Mouse (Mus musculus) MEL-GATA-1-ER (cell line): ENCODE data around the gene Mob2.
A peak's percentile ranks its signal among the peaks of the same experiment; 100 is the strongest.

Experiments used
- DNase-seq: peaks from one replicate; pipeline ENCODE4 v3.0.0-alpha.2; 2012; ENCODE audit warnings: low read depth; ENCODE audit errors: extremely low read depth

The Mob2 gene

DNA sequence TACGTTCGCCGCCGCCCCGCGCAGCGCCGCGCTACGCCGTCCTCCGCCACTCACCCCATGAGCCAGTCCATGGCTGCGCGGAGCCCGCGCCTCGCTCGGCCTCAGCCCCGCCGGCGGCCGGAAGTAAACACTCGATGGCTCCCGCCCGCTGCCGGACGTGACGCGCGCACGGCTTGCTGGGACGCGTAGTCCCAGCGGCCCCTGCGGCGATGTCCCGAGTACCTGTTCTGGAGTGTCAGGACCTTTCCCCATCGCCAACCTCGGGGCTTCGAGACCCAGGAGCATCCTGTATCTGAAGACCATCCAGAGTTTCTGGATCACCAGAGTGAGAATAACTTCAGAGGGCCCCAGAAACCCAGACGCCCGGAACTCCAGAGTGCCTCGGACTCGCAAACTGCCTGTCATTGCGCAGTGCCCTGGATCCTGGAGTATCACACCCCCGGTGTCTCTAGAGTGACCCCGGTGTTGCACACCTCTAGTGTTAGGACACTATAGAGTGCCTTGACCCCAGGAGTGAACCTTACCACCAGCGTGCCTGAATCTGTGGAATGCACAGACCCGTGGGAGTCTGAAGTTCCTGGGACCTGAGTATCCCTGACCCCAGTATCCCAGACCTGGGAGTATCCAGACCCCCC lies at the start of gene Mob2:
Gene Mob2 (minus strand): TSS at position 135 of the 635 bp plus-strand sequence.
- DNase-seq: peak; percentile 39

DNA sequence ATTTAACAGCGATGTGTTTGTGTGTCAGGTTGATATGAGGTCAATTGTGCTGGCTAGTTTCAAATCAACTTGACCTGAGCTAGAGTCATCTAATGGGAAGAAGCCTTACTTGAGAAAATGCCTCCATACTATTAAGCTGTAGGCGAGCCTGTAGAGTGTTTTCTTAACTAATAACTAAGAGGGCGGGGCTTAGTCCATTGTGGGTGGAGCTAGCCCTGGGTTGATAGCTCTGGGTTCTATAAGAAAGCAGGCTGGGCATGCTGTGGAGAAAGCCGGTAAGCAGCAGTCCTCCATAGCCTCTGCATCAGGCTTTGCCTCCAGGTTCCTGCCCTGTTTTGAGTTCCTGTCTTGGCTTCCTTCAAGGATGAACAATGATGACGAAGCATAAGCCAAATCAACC lies 43.9 kb upstream of the Mob2 start:
- no peak for DNase-seq

DNA sequence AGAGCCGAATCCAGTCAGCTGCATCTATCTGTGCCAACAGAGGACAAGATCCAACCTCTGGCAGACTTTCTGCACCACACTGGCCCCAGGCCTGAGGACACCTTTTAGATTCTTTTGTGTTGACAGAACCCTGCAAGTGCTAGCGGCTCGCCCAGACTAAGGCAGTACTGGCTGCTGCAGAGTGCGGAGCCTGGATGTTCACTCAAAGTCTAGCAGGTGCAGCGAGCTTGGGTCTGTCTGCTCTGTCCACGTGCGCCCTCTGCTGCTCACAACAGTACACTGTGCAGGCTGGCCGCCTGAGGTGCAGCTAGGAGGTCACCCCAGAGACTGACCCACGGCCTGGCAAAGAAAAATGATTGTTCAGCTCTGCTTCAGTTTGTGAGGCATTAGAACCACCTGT lies 36.9 kb upstream of the Mob2 start:
- no peak for DNase-seq

DNA sequence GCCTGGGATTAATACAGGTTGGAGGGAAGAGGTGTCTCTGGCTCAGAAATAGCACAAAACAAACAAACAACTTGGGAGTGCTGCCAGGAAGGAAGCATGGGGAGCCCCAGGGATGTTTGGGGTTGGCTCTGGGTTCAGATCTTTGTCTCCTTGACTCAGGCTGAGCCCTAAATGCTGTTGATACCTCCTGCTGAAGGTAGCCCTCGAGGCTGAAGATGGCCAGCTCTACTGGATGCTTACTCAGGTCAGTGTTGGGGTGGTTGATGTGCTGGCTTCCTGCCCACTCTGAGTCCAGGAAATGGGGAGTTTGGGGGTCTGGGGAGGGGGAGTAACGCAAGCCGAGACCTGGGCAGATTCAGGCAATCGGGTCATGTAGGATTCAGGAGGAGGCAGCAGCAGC lies 35.8 kb upstream of the Mob2 start:
- DNase-seq: no peak

DNA sequence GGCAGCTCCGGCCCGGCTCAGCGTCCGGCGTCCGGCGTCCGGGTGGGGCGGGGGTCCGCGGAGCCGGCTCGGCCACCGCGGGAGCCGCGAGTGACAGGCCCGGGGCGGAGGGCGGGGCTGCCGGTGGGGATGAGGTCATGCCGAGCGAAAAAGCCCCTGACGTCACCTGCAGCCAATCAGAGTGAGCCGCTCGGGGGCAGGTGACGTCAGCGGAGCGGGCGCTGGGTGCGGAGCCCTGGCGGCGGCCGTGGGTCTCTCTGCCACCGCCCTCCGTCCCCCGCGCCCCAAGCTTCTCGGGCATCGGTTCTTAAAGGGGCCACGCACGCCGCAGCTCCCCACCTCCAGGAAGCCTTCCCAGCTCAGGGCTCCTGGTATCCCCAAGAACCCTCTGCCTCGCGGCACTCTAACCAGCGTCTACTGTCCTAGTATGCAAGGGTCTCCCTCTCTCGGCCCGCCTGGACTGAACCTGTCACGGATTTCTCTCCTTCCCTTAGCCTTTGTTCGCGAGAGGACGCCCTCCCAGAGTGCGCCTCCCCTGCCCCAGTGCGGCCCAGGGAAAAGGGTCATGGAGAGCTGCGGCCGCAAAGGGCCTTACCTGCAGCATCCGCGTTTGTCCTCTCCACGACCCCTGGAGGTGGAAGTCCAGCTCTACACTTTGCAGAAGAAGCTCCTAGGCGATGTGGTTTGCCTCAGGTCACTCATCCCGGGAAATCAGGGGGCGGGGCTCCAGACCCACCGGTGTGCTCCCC lies 34.5 kb upstream of the Mob2 start, which contains the start of gene Dusp8:
Gene Dusp8 (minus strand): TSS at position 661 of the 749 bp plus-strand sequence.
- DNase-seq: no peak

DNA sequence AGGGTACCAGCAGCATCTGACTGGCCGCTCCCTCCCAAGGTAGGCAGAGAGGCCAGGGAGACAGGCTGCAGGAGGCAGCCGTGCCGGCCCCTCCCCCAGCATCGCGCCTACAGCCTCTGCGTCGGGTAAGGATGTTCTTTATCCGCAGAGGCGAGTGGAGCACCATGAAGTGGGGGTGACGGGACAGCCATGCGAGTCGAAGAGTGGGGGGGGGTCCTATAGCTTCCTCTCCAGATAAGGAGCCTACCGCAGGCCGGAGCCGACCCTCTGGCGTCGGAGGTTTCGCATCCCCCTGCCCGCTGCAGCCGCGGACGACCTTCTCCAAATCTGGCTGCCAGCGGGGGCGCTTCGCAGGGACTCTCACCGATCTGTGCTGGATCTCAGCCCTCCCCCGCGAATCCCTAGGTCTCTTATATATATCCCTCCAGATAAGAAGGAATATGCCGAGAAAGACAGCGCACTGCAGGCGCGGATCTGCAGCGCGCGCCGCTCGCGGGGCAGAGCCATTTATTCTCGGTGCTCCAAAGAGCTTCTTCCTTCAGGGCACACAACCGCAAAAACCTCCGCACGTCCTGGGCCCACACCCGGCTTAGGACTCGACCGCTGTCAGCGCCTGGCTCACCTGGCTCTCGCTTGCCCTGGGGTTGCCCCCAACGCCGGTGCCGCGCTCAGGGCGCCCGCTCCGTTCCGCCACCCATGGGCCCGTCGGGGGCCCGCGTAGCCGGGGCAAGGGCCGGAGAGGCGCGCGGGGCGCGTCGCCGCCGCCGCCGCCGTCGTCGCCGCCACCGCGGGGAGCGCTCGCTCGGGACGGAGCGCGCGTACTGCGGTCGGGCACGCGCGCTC lies 33.7 kb upstream of the Mob2 start:
- no peak for DNase-seq

DNA sequence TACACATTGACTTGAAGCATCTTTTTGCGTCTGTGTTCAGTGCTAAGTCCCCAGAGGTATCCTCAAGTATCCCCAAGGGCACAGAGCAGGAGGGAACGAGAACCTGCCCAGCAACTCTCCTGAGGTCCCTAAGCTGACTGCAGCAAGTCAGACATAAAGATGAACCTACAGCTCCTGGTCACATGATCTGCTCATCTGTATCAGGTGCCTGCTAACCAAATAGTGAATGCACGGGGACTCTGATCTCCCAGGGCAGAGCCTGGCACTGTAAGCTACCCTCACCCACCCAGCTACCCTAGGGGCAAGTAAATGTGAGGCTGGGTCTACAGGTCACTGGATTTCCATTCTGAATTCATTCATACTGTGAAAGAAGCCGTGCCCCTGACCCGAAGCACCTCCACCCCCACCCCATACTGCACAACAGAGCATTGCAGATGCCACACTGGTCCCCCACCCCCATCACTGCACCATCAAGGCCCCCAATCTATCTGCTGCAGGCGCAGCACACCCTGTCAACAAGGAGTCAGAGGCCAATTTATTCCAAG lies 32.9 kb upstream of the Mob2 start:
- no peak for DNase-seq

DNA sequence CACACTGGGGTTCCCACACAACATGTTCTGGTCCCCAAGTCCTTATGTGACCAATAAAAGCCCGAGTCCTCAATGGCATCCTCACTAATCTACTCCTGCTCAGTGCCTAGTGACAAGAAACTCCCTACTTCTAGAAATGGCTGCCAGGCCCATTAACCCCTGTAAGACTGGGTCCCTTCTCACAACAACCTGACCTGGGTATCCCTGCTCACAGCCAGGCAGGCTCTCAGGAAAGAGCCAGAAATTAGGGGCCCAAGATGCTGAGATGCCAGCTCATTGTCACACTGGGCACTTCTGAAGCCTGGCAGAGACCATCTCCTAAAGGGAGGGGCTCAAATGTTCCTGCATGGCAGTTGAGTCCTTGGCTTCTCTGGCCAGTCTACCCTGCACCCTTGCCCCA lies 32.1 kb upstream of the Mob2 start:
- no peak for DNase-seq

DNA sequence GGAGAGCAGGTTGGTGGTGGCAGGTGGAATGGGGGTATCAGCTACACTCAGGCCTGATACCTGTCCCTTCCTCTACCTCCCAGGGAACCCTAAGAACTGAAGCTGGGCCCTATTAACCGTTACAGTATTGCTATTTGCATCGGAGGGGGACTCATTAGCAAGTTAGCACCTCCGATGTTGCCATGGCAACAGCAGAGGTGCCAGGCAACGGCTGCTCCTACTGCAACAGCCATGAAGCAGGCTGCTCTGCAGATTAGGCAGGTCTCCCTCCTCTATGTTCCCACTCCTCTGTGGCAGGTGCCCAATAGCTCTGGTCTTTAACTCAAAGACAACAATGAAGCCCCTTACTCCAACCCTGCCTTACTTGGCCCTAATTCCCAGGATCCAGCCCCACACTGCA lies 31.0 kb upstream of the Mob2 start:
- DNase-seq: no peak

DNA sequence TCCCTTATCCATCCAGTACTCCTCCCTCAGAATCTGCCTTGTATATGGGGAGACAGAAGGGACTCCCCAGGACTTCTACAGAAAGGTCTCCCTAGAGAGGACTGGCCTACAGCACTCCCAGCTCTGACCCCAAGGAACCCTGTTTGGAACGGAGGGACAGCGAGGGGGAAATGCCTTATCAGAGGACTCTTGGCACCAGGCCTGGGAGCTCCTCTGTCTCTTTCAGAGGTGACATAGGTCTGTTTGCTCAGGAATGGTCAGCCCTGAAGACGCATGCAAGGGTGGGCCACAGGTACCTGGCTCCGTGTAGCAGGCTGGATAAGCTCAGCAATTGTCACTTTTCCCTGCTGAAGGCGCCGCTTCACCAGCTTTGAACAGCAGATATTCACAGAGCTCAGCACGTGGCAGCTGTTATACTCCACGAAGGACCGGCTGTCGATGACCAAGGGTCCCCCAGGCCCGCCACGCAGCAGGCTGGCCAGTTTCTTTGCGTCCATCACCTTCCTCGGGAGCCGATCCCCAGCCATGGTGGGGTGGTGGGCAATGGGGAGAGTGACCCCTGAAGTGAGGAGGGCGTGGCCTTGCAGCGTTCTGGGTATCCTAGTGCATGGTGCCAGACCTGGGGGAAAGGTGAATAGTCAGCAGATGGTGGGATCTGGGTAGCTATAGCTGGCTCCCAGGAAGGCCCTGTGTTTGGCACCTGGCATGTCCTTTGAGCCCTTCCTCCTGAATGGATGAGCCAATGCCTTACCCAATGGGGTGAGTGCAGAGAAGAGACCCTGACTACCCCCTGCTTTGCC lies 29.0 kb upstream of the Mob2 start:
- DNase-seq: no peak

DNA sequence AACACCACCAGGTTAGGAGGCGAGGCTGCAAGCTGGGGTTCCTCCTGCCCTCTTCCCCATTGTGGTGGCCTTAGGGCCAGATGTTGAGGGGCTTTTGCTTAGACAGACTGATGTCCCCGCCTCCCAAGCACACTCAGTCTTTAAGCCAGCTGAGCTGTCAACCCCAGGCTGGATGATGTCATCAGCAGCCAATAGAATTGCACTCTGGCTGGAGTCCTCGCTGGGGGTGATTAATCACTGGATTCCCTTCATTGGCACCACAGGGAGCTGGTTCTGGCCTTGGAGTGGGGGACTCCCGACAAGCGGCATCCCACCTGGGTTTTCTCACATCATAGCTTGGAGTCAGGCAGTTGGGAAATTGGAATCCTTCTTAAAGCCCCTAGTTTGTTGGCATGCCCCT lies 28.0 kb upstream of the Mob2 start:
- DNase-seq: no peak

DNA sequence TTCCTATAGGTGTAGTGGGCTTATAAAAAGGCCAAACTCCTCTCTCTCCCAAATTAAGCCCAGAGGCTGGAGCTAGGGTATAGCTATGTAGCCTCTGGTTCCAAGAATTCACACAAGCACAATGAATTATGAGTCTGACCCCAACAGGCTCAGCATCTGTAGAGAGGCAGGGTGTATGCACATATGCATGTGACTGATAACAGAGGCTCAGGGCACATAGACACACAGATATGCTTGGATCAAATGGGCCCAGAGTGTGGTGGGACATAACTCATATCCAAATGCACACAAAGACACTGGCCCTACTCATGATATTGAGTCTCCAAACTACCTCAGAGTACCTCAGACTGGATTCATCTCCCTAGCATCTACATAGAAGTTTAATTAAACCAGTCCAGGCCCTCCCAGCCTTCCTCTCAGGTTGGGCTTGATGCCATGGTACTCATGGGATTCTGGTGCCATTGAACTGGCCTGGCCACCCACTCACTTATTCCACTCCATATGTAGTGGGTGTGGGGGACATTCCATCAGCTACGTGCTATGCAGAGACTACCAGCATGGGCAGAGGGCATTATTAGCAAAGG lies 26.3 kb upstream of the Mob2 start:
- peak; percentile 85 for DNase-seq

DNA sequence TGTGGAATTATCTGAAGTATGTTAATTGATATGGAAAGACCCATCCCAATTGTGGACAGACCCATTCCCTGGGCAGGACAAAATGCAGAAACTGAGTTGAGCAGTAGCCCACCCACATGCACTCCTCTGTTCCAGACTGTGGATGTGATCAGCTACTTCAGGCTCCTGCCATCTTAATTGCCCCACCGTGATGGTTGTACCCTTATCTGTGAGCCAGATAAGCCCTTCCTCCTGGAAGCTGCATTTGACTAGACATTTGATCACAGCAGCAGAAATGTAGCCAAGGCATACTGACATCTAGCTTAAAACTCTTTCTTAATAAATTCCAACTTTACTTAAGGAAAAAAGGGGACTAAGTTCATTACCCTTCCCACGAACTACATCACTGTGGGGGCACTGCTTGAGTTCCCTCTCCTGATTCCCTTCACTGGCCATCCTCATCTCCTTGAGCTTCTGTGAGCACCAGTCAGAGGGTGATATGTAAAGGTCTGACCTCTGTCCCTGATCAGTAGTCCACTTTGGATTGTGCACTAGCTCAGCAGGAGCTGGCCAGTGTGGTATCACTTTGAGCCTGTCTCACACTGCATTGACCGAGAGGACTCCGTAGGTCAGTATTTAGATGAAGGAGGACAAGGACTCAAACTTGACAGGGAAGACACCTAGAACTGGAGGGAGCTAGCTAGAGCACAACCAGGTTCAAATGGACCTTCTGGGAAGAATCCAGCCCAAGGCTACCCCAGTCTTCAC lies 25.5 kb upstream of the Mob2 start:
- no peak for DNase-seq

DNA sequence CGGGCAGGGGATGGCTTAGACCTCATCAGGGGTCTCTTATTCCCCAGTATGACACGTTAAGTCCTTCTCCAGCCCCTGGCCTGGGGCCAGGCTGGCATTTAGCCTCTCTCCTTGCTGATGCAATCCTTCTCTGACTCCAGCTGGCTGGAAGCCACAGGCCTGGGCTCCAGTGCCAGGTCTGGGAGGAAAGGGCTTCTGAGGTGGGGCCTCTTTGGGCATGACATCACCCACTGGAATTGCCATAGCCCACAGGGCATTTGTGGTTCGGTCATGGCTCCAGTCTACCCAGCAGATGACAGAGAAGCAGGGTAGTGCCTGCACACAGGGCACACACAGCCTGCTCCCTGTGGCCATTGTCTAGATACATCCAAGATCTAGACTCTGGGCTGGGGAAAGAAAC lies 24.0 kb upstream of the Mob2 start:
- DNase-seq: no peak

DNA sequence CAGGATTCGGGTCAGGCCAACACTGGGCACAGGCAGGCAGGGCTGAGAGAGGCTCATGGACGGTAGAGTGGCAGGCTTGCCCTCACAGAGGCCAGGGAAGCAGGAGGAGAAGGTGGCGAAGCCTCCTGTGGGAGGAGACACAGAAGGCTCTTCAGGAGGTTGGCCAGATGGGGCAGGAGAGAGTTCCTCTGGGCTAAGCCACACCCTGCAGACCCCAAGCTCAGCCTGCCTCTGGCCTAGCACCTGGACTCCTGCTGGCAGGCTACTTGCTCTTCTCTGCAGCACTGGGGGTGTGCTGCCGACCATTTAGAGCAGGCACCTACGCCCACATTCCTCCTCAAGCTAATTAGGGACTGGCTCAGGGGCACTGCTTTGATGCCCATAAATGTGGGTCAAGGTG lies 23.5 kb upstream of the Mob2 start:
- no peak for DNase-seq

DNA sequence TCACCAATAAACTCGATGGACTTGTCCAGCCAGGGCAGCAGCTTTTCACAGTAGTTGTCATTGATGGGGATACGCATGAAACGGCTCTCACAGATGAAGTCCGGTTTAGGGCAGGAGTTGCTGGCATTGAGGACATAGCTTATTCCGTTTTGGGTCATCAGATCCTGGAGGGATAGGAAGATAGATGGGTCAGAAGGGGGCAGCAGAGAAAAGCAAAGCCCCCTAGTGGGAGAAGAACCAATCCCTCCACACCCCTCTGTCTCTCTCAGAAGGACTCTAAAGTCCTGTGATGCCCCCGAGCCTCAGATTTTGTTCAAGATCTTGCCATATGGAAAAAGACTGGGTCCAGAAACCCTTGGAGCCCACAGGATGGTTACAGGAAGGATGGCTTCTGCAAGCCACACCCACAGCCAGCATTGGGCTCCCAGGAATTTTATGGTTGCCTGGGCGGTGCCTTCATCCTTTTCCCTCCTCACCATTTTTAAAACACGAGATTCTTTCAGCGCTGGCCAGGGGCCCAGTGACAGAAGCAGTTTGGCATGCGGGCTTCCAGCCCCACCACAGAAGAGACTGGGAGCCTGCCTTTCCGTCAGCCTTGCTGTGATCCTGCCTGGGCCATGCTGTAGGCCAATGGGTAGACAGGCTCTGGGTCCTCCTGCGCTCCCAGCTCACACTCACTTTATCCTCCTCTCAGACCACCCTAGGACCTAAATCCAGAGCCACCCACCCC lies 22.9 kb upstream of the Mob2 start:
- no peak for DNase-seq

DNA sequence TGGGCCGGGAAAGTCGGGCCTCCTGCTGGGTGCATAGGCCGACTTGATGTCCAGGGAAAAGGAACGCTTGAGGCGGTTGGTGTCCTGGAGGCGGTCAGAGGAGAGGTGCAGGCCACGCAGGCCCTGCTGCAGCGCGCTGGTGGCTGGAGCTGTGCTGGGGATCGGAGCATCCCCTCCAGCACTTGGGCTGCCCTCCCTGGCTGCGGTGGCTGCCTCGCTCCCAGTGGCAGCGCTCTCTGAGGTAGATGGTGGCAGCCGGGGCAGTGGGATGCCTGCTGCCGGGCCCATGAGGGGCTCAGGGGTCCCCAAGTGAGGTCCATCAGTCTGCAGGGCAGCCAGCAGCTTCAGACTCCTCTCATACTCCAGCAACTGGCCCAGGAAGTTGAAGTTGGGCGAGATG lies 21.7 kb upstream of the Mob2 start:
- DNase-seq: no peak

DNA sequence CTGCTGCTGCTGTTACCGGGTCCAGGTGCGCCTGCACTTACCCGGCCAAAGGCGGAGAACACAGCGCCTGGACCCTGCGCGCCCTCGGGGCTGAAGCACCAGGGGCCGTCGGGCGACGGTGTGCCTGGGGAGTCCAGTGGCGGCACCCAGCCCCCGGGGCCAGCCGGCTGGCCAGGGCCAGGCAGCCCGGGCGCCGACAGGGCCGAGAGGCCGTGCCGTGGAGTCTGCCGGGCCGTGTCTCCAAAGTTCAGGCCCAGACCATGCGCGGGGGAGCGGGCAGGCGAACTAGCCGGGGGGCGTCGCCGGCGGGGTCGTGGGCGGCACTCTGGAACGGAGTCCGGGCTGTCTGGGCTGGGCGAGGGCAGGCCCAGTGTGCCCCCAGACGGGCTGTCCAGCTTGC lies 21.3 kb upstream of the Mob2 start:
- DNase-seq: no peak

DNA sequence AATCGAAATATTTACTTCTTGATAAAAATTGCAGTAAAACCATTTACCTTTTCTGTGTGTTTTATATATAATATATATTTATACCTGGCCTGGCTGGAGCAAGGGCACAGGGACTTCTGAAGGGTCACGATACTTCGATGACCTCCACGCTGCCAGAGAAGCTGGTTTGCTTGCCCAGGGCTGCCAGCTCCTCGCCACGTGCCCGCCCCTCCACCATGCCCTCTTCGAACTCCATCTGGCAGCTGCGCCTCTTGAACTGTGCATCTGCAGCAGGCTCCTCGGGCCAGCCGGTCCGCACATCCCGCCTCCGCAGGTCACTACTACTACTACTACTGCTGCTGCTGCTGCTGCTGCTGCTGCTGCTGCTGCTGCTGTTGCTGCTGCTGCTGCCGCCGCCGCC lies 20.9 kb upstream of the Mob2 start:
- no peak for DNase-seq
